Mouse (Mus musculus) embryonic facial prominence, embryonic 11.5 days (tissue): ENCODE results near the gene Wnt3a. TPM values are rescaled to one million over a fixed set of nuclear protein-coding genes. Genes with fewer than 3 reads are reported as not detected.

Source experiments
- ATAC-seq: fragments of 200-750 bp; cut with Nextera tagmentation; replicated peaks from 2 replicates; pipeline ENCODE4 v1.8.0; 2017; ENCODE audit warnings: low read depth; ENCODE audit not compliant: insufficient number of reproducible peaks, low FRiP score, low TSS enrichment
- DNase-seq: peaks from one replicate; pipeline ENCODE4 v3.0.0-alpha.2; 2015; ENCODE audit warnings: low spot score
- H3K27ac ChIP-seq: fragments of 300-500 bp; sonication (generic); replicated peaks from 2 replicates; pipeline ENCODE4 v1.5.1; 2014; ENCODE audit warnings: mild to moderate bottlenecking, low read depth, low read length, control low read depth
- H3K27me3 ChIP-seq: fragments of 300-500 bp; sonication (generic); 2 replicates; pipeline ENCODE4 v1.6.1; 2014; ENCODE audit warnings: mild to moderate bottlenecking, low read length, moderate library complexity, mixed read lengths; ENCODE audit not compliant: control insufficient read depth, insufficient read depth
- H3K36me3 ChIP-seq: fragments of 300-500 bp; sonication (generic); replicated peaks from 2 replicates; pipeline ENCODE4 v1.6.1; 2014; ENCODE audit warnings: low read depth, mild to moderate bottlenecking, low read length, moderate library complexity, mixed read lengths; ENCODE audit not compliant: control insufficient read depth, insufficient read depth
- H3K4me1 ChIP-seq: fragments of 300-500 bp; sonication (generic); 2 replicates; pipeline ENCODE4 v1.6.1; 2014; ENCODE audit warnings: low read length, mixed read lengths; ENCODE audit not compliant: control insufficient read depth, insufficient read depth
- H3K4me2 ChIP-seq: fragments of 300-500 bp; sonication (generic); 2 replicates; pipeline ENCODE4 v1.6.1; 2014; ENCODE audit warnings: low read depth, mild to moderate bottlenecking, control low read depth, low read length, moderate library complexity
- H3K4me3 ChIP-seq: fragments of 300-500 bp; sonication (generic); 2 replicates; pipeline ENCODE4 v1.5.1; 2014; ENCODE audit warnings: low read depth, low read length, control low read depth
- H3K9ac ChIP-seq: fragments of 300-500 bp; sonication (generic); replicated peaks from 2 replicates; pipeline ENCODE4 v1.6.1; 2014; ENCODE audit warnings: mild to moderate bottlenecking, control low read depth, low read length
- H3K9me3 ChIP-seq: fragments of 300-500 bp; sonication (generic); replicated peaks from 2 replicates; pipeline ENCODE4 v1.6.1; 2016; ENCODE audit warnings: mild to moderate bottlenecking, low read length, inconsistent platforms, mixed read lengths; ENCODE audit not compliant: control insufficient read depth
- WGBS: fragments of 180-500 bp; shearing (Covaris S2); extraction: QIAGEN DNeasy Blood & Tissue Kit; methylation state at CpG from one replicate; pipeline ENCODE4 v1.1.7; 2014; 5-methylcytosine and 5-hydroxymethylcytosine counted together
- polyA plus RNA-seq: library from polyadenylated mRNA; unstranded; fragments of >200 nt; fragmentation: Nextera tagmentation; extraction: Ambion mirVana; gene quantifications from 2 replicates; pipeline ENCODE4 v1.2.1, GENCODE M21; 2014

Gene Wnt3a
- polyA plus RNA-seq, 1 experiment from 2014 or later: 0.77 TPM

GRCm38 (mm10) chr11:59297941-59298340, 7.4 kb upstream of the Wnt3a start:
- Histone ChIP-seq H3K27me3 (peaks cover 9% of the 10 kb centered on the region), H3K27ac (no peak overlapping the region), H3K4me3 (no peak overlapping the region), H3K9me3 (no peaks in the 10 kb centered on the region), H3K36me3 (no peaks in the 10 kb centered on the region), H3K4me1 (no peaks in the 10 kb centered on the region), H3K4me2 (no peak overlapping the region), H3K9ac (no peak overlapping the region)
- WGBS: 23% methylated on average over 7 of the region's 7 CpGs
- no peak for ATAC-seq
- DNase-seq: peak; percentile 78

DNA sequence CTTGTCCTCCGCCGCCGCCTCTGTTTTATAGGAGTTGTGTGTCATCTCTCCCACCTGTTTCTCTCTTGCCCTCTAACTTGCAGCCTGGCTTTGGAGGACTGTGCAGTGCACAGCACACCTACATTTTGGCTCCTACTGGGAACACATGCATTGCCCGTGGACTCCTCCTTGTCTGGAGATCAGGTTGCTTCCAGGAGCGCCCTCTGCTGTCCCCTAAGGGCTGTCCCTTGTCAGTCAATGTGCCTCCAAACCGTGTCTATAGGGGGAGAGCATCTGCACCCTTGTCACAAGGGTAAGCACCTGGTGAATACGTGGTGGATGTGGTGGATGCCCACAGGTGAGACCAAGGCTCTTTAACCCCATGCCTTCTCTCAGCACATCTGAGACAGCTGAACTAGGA, 3.1 kb upstream of the Wnt3a start:
- H3K4me3 ChIP-seq: no peak overlapping the region
- H3K4me2 ChIP-seq: no peak overlapping the region
- 20% methylated on average over 7 of the region's 7 CpGs for WGBS
- no peak overlapping the region for H3K9ac ChIP-seq
- ATAC-seq (no peak), DNase-seq (peak; percentile 65)
- no peaks in the 10 kb centered on the region for H3K36me3 ChIP-seq
- peaks cover 52% of the 10 kb centered on the region for H3K27me3 ChIP-seq
- no peak overlapping the region for H3K27ac ChIP-seq
- H3K4me1 ChIP-seq: peaks cover 3% of the 10 kb centered on the region
- H3K9me3 ChIP-seq: no peaks in the 10 kb centered on the region; the same call in 1 of the 2 replicates

GRCm38 (mm10) chr11:59289706-59290105, 846 bp downstream of the Wnt3a start:
- Histone ChIP-seq H3K27me3 (peaks cover 76% of the 10 kb centered on the region), H3K9me3 (no peaks in the 10 kb centered on the region; the same call in 1 of the 2 replicates), H3K4me2 (peak overlapping the region; percentile 25; the same call in 1 of the 2 replicates), H3K9ac (no peak overlapping the region), H3K4me3 (no peak overlapping the region), H3K4me1 (peaks cover 3% of the 10 kb centered on the region), H3K27ac (no peak overlapping the region), H3K36me3 (no peaks in the 10 kb centered on the region; the same call in 1 of the 2 replicates)
- peak; percentile 34 for DNase-seq
- no peak for ATAC-seq
- WGBS: under 1% methylated on average over 25 of the region's 25 CpGs

- no peak overlapping the region for H3K27ac ChIP-seq
- H3K4me1 ChIP-seq: peaks cover 2% of the 10 kb centered on the region; the same call in 1 of the 2 replicates
- peak; percentile 35 for DNase-seq
- H3K36me3 ChIP-seq: no peaks in the 10 kb centered on the region; the same call in 1 of the 2 replicates
- ATAC-seq: no peak
- no peaks in the 10 kb centered on the region for H3K9me3 ChIP-seq
- peaks cover 40% of the 10 kb centered on the region for H3K27me3 ChIP-seq
- no peak overlapping the region for H3K9ac ChIP-seq
- H3K4me2 ChIP-seq: no peak overlapping the region
- WGBS: 27% methylated on average over 14 of the region's 14 CpGs
- no peak overlapping the region for H3K4me3 ChIP-seq
Measured at GRCm38 (mm10) chr11:59284146-59284545, 6.4 kb downstream of the Wnt3a start.

GRCm38 (mm10) chr11:59282933-59283332, 7.6 kb downstream of the Wnt3a start:
- peaks cover 28% of the 10 kb centered on the region for H3K27me3 ChIP-seq
- no peak overlapping the region for H3K4me3 ChIP-seq
- no peaks in the 10 kb centered on the region for H3K9me3 ChIP-seq
- ATAC-seq: no peak
- H3K36me3 ChIP-seq: no peaks in the 10 kb centered on the region
- DNase-seq: no peak
- H3K9ac ChIP-seq: no peak overlapping the region
- WGBS: 80% methylated on average over 10 of the region's 10 CpGs
- H3K4me1 ChIP-seq: peaks cover 2% of the 10 kb centered on the region; the same call in 1 of the 2 replicates
- H3K4me2 ChIP-seq: no peak overlapping the region
- no peak overlapping the region for H3K27ac ChIP-seq

GRCm38 (mm10) chr11:59282111-59282510, 8.4 kb downstream of the Wnt3a start:
- Histone ChIP-seq H3K4me3 (no peak overlapping the region), H3K4me1 (peaks cover 2% of the 10 kb centered on the region; the same call in 1 of the 2 replicates), H3K27me3 (peaks cover 20% of the 10 kb centered on the region), H3K36me3 (no peaks in the 10 kb centered on the region), H3K4me2 (no peak overlapping the region), H3K9me3 (no peaks in the 10 kb centered on the region), H3K27ac (no peak overlapping the region), H3K9ac (no peak overlapping the region)
- 70% methylated on average over 5 of the region's 5 CpGs for WGBS
- DNase-seq (no peak), ATAC-seq (no peak)

- Histone ChIP-seq H3K9ac (no peak overlapping the region), H3K4me3 (no peak overlapping the region), H3K27ac (no peak overlapping the region), H3K27me3 (no peaks in the 10 kb centered on the region; the same call in 1 of the 2 replicates), H3K9me3 (no peaks in the 10 kb centered on the region), H3K36me3 (no peaks in the 10 kb centered on the region), H3K4me2 (no peak overlapping the region), H3K4me1 (no peaks in the 10 kb centered on the region)
- no peak for ATAC-seq
- 66% methylated on average over 4 of the region's 4 CpGs for WGBS
- no peak for DNase-seq
Measured at GRCm38 (mm10) chr11:59278047-59278446, 12.5 kb downstream of the Wnt3a start.

- no peak overlapping the region; the same call in 1 of the 2 replicates for H3K4me2 ChIP-seq
- no peak overlapping the region for H3K27ac ChIP-seq
- ATAC-seq: no peak
- no peaks in the 10 kb centered on the region for H3K36me3 ChIP-seq
- WGBS: 21% methylated on average over 2 of the region's 2 CpGs
- peak; percentile 33 for DNase-seq
- no peak overlapping the region for H3K4me3 ChIP-seq
- H3K9ac ChIP-seq: no peak overlapping the region
- no peaks in the 10 kb centered on the region; the same call in 1 of the 2 replicates for H3K27me3 ChIP-seq
- H3K9me3 ChIP-seq: no peaks in the 10 kb centered on the region
- H3K4me1 ChIP-seq: no peaks in the 10 kb centered on the region
Measured at GRCm38 (mm10) chr11:59276877-59277276, 13.7 kb downstream of the Wnt3a start.
